Mouse (Mus musculus): Measurements from ENCODE around the gene Slc22a8. TPM values are rescaled to one million over a fixed set of nuclear protein-coding genes. Genes with fewer than 3 reads are reported as not detected.
A peak's percentile ranks its signal among the peaks of the same experiment; 100 is the strongest.

The Slc22a8 gene
- polyA plus RNA-seq, 1 experiment from 2014 or later = not detected

DNA sequence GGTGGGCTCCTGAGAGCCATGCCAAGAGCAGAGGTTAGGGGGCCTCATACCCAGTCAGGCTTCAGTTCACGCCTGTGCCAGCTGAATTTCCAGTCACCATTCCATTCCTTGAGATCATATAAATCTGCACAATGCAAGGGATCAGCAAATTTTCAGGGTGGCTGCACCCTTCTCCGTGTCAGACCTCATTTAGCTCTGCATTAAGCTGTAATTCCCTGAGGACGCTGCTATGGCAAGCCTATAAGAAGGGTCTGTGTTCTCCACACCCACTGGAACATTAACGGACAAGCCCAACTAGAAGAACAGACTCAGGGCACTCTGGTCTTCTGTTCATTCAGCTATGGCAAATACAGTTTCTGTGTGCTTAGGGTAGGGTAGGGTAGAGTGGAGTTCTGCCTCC, 6.2 kb downstream of the Slc22a8 start:
- Histone ChIP-seq H3K27me3 (ENCODE audit: control insufficient read depth, insufficient read depth, low read length) (no peaks in the 10 kb centered on the region), H3K27ac (replicated peaks in 1 of 2; ENCODE audit: control insufficient read depth in 1 of 2, insufficient read depth in 1 of 2, low read depth in 2 of 2, low read length in 2 of 2) (no peak overlapping the region), H3K4me1 (ENCODE audit: control insufficient read depth in 2 of 2, insufficient read depth in 2 of 2, low read length in 2 of 2) (peaks cover 5 to 20% of the 10 kb centered on the region in 2 experiments), H3K9ac (ENCODE audit: low read length) (no peak overlapping the region), H3K4me3 (ENCODE audit: control insufficient read depth in 1 of 2, insufficient read depth in 1 of 2, low read depth in 1 of 2, low read length in 2 of 2) (no peak overlapping the region), H3K9me3 (ENCODE audit: control insufficient read depth, low read length) (no peaks in the 10 kb centered on the region), H3K4me2 (ENCODE audit: low read length) (no peak overlapping the region), H3K36me3 (ENCODE audit: control insufficient read depth, insufficient read depth, low read length) (no peaks in the 10 kb centered on the region)
- no peak for ATAC-seq (ENCODE audit: insufficient number of reproducible peaks, insufficient read depth, low FRiP score, low read depth)
- 79% methylated on average over 4 of the region's 4 CpGs for WGBS

DNA sequence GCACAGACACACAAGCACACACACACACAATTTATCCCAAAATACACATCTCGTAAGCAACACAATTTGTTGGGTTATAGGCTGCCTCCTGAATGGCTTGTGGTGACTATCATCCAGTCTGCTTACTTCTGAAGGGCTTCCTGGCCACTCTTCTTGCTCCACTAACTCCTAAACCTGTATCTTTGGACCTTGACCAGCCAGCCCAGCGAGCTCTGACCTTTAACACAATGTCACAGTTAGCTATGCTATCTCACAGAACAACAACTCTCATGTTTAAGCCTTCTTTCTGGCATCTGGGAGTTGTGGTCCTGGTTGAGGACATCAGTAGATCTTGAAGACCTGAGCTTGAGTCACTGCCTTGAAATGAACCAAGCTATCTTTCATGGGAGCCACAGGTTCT, 8.2 kb downstream of the Slc22a8 start:
- Histone ChIP-seq H3K9ac (ENCODE audit: low read length) (no peak overlapping the region), H3K27ac (replicated peaks in 1 of 2; ENCODE audit: control insufficient read depth in 1 of 2, insufficient read depth in 1 of 2, low read depth in 2 of 2, low read length in 2 of 2) (no peak overlapping the region), H3K4me2 (ENCODE audit: low read length) (no peak overlapping the region), H3K4me1 (ENCODE audit: control insufficient read depth in 2 of 2, insufficient read depth in 2 of 2, low read length in 2 of 2) (peaks cover 7 to 24% of the 10 kb centered on the region in 2 experiments), H3K9me3 (ENCODE audit: control insufficient read depth, low read length) (no peaks in the 10 kb centered on the region), H3K27me3 (ENCODE audit: control insufficient read depth, insufficient read depth, low read length) (no peaks in the 10 kb centered on the region), H3K4me3 (ENCODE audit: control insufficient read depth in 1 of 2, insufficient read depth in 1 of 2, low read depth in 1 of 2, low read length in 2 of 2) (no peak overlapping the region), H3K36me3 (ENCODE audit: control insufficient read depth, insufficient read depth, low read length) (no peaks in the 10 kb centered on the region)
- 84% methylated on average over 2 of the region's 2 CpGs for WGBS
- ATAC-seq (ENCODE audit: insufficient number of reproducible peaks, insufficient read depth, low FRiP score, low read depth) = no peak

DNA sequence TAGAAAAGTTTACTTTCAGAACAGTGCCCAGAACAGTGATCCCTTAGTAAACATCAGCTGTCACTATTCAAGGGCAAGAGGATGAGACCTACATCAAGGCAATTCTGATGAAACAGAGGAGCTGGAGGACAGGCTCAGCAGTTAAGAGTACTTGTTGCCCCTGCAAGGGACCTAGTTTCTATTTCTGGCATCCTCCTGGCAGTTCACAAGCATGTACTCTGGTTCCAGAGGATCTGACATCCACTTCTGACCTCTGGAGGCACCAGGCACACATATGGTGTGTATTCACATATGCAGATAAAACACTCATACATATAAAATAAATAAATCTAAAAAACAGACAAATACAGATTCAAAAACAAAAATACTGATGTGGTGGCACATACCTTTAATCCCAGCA, 10.9 kb downstream of the Slc22a8 start:
- H3K4me3 ChIP-seq (ENCODE audit: control insufficient read depth in 1 of 2, insufficient read depth in 1 of 2, low read depth in 1 of 2, low read length in 2 of 2) = no peak overlapping the region
- no peak overlapping the region for H3K9ac ChIP-seq (ENCODE audit: low read length)
- H3K9me3 ChIP-seq (ENCODE audit: control insufficient read depth, low read length) = no peaks in the 10 kb centered on the region
- H3K27me3 ChIP-seq (ENCODE audit: control insufficient read depth, insufficient read depth, low read length) = no peaks in the 10 kb centered on the region
- H3K4me2 ChIP-seq (ENCODE audit: low read length) = no peak overlapping the region
- H3K4me1 ChIP-seq (ENCODE audit: control insufficient read depth in 2 of 2, insufficient read depth in 2 of 2, low read length in 2 of 2) = peaks cover 2 to 17% of the 10 kb centered on the region in 2 experiments; a peak in 3 of 4 replicates
- peak overlapping the region in 1 of 2 experiments; percentile 39; a peak in 1 of 4 replicates for H3K27ac ChIP-seq (replicated peaks in 1 of 2; ENCODE audit: control insufficient read depth in 1 of 2, insufficient read depth in 1 of 2, low read depth in 2 of 2, low read length in 2 of 2)
- peak; percentile 56; the same call in 1 of the 2 replicates for ATAC-seq (ENCODE audit: insufficient number of reproducible peaks, insufficient read depth, low FRiP score, low read depth)
- no peaks in the 10 kb centered on the region for H3K36me3 ChIP-seq (ENCODE audit: control insufficient read depth, insufficient read depth, low read length)

DNA sequence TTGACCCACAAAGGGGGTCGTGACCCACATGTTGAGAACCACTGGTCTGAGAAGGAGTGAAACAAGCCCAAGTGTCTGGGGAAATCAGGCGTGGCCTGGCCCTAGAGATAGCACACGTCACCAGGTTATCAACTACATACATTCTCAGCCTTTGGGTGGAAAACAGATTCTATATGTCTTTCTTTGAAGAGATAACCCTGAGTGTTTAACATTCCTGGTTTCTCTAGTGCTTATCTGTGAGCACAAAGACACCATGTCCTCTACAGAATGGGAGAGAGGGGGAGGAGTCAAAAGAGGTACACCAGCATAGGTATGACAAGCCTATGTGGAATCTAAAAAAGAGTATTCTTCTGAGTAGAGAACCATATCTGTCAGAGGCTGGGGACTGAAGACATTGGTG, 11.9 kb downstream of the Slc22a8 start:
- WGBS = 20% methylated on average over 3 of the region's 3 CpGs
- Histone ChIP-seq H3K9ac (ENCODE audit: low read length) (no peak overlapping the region), H3K4me3 (ENCODE audit: control insufficient read depth in 1 of 2, insufficient read depth in 1 of 2, low read depth in 1 of 2, low read length in 2 of 2) (no peak overlapping the region)

DNA sequence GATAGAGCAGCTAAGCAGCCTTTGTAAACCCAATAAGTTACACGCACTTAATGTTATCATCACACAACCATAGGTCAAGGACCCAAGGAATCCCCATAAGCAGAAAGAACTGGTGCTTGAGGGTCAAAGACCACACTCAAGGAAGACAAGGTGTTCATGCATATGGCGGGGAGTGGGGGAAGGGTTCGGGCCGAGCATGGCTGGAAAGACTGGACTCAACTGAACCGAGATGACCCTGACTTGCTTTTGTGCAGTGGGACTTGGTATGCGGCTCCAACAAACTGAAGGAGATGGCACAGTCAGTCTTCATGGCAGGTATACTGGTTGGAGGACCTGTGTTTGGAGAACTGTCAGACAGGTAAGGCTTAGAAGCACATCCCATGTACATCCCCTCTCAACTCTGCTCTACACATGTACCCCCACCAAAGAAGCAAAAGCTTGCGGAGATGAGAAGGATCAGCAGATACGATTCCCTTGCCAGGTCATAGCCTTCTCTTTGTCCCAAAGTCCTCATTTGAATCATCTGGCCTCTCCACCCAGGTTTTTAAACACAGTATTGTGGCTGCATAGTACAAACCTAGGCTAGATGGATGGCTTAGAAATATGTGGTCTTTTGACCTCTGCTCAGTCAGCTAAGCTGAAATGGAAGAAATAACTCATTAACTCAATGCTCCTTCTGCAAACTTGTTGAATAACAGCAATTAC, 13.6 kb downstream of the Slc22a8 start:
- Histone ChIP-seq H3K9ac (ENCODE audit: low read length) (no peak overlapping the region), H3K4me2 (ENCODE audit: low read length) (no peak overlapping the region), H3K36me3 (ENCODE audit: control insufficient read depth, insufficient read depth, low read length) (no peaks in the 10 kb centered on the region), H3K4me3 (ENCODE audit: control insufficient read depth in 1 of 2, insufficient read depth in 1 of 2, low read depth in 1 of 2, low read length in 2 of 2) (no peak overlapping the region), H3K4me1 (ENCODE audit: control insufficient read depth in 2 of 2, insufficient read depth in 2 of 2, low read length in 2 of 2) (peaks cover 2 to 17% of the 10 kb centered on the region in 2 experiments; a peak in 3 of 4 replicates), H3K27ac (replicated peaks in 1 of 2; ENCODE audit: control insufficient read depth in 1 of 2, insufficient read depth in 1 of 2, low read depth in 2 of 2, low read length in 2 of 2) (no peak overlapping the region), H3K9me3 (ENCODE audit: control insufficient read depth, low read length) (no peaks in the 10 kb centered on the region), H3K27me3 (ENCODE audit: control insufficient read depth, insufficient read depth, low read length) (no peaks in the 10 kb centered on the region)
- WGBS = 89% methylated on average over 8 of the region's 8 CpGs
- no peak for ATAC-seq (ENCODE audit: insufficient number of reproducible peaks, insufficient read depth, low FRiP score, low read depth)

More for the DNA sequence above, 11.9 kb downstream of the Slc22a8 start:
- Histone ChIP-seq H3K27me3 (ENCODE audit: control insufficient read depth, insufficient read depth, low read length) (no peaks in the 10 kb centered on the region), H3K4me1 (ENCODE audit: control insufficient read depth in 2 of 2, insufficient read depth in 2 of 2, low read length in 2 of 2) (peaks cover 2 to 17% of the 10 kb centered on the region in 2 experiments; a peak in 3 of 4 replicates), H3K36me3 (ENCODE audit: control insufficient read depth, insufficient read depth, low read length) (no peaks in the 10 kb centered on the region), H3K4me2 (ENCODE audit: low read length) (no peak overlapping the region), H3K27ac (replicated peaks in 1 of 2; ENCODE audit: control insufficient read depth in 1 of 2, insufficient read depth in 1 of 2, low read depth in 2 of 2, low read length in 2 of 2) (no peak overlapping the region), H3K9me3 (ENCODE audit: control insufficient read depth, low read length) (no peaks in the 10 kb centered on the region)
- no peak for ATAC-seq (ENCODE audit: insufficient number of reproducible peaks, insufficient read depth, low FRiP score, low read depth)

DNA sequence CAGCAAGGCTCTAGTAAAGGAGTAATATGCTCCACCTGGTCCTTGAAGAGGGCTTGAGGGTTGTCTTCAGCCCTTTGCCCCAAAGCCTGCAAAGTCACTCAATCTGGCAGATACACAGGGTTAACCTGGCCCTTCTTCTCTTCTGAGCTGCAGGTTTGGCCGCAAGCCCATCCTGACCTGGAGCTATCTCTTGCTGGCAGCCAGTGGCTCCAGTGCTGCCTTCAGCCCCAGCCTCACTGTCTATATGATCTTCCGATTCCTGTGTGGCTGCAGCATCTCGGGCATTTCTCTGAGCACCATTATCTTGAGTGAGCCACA, 14.1 kb downstream of the Slc22a8 start:
- no peak for ATAC-seq (ENCODE audit: insufficient number of reproducible peaks, insufficient read depth, low FRiP score, low read depth)
- Histone ChIP-seq H3K9ac (ENCODE audit: low read length) (no peak overlapping the region), H3K27me3 (ENCODE audit: control insufficient read depth, insufficient read depth, low read length) (no peaks in the 10 kb centered on the region), H3K9me3 (ENCODE audit: control insufficient read depth, low read length) (no peaks in the 10 kb centered on the region), H3K4me1 (ENCODE audit: control insufficient read depth in 2 of 2, insufficient read depth in 2 of 2, low read length in 2 of 2) (peaks cover 2 to 17% of the 10 kb centered on the region in 2 experiments; a peak in 3 of 4 replicates), H3K27ac (replicated peaks in 1 of 2; ENCODE audit: control insufficient read depth in 1 of 2, insufficient read depth in 1 of 2, low read depth in 2 of 2, low read length in 2 of 2) (no peak overlapping the region), H3K4me3 (ENCODE audit: control insufficient read depth in 1 of 2, insufficient read depth in 1 of 2, low read depth in 1 of 2, low read length in 2 of 2) (no peak overlapping the region), H3K36me3 (ENCODE audit: control insufficient read depth, insufficient read depth, low read length) (no peaks in the 10 kb centered on the region), H3K4me2 (ENCODE audit: low read length) (no peak overlapping the region)
- 77% methylated on average over 3 of the region's 3 CpGs for WGBS

DNA sequence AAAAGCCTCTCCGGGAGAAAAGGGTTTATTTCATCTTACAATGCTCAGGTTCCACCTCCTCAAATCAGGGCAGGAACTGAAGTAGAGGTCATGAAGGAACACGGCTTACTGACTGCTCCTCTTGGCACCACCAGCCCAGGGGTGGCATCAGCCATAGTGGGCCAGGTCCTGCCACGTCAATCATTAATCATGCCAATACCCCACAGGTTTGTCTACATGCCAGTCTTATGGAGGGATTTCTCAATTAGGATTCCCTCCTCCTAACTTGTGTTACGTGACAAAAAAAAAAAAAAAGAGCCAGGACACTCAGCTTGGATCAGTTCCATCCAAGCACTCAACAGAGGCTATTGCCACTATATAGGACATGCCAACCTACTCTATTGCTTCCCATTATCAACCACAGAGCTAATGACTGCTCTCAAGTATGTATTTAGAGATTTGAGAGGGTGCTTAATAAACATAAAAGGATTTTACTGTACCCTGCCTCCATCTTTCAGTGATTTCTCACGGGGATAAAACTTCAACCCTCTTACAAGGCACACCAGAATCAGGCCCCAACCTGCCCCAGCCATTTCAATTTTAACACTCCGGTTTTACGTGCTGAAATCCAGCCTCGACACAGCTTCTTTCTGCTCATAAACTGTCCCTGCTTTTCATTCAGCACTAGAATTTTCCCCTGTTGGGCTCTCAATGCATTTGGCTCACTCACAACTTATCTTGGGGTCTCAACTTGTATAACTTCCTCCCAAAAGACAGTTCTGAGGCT, 20.5 kb downstream of the Slc22a8 start:
- Histone ChIP-seq H3K4me1 (ENCODE audit: control insufficient read depth in 2 of 2, insufficient read depth in 2 of 2, low read length in 2 of 2) (no peaks in the 10 kb centered on the region), H3K27me3 (ENCODE audit: control insufficient read depth, insufficient read depth, low read length) (no peaks in the 10 kb centered on the region; the same call in 1 of the 2 replicates), H3K4me2 (ENCODE audit: low read length) (no peak overlapping the region), H3K9ac (ENCODE audit: low read length) (no peak overlapping the region), H3K4me3 (ENCODE audit: control insufficient read depth in 1 of 2, insufficient read depth in 1 of 2, low read depth in 1 of 2, low read length in 2 of 2) (no peak overlapping the region), H3K36me3 (ENCODE audit: control insufficient read depth, insufficient read depth, low read length) (no peaks in the 10 kb centered on the region), H3K27ac (replicated peaks in 1 of 2; ENCODE audit: control insufficient read depth in 1 of 2, insufficient read depth in 1 of 2, low read depth in 2 of 2, low read length in 2 of 2) (no peak overlapping the region), H3K9me3 (ENCODE audit: control insufficient read depth, low read length) (no peaks in the 10 kb centered on the region)
- 66% methylated on average over 8 of the region's 8 CpGs for WGBS
- ATAC-seq (ENCODE audit: insufficient number of reproducible peaks, insufficient read depth, low FRiP score, low read depth) = no peak
